Mouse (Mus musculus): ENCODE data around the gene D17Wsu92e.

DNA sequence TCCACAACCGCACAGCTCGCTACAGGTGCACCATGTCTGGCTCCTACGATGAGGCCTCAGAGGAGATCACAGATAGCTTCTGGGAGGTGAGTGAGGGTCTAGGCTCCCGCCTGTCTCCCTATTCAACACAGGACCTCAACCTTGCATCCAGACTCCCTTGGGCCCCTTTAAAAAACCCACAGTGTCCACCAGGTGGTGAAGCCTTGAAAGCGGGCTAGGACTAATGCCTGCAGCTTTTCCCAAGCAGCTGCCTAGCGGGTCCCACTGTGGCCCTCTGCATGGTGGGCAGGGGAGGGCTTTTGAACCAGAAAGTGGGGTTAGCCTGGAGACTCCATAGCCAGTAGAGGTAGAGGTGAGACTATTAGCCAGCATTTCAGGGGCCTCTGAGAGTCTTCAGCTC lies 118.6 kb downstream of the D17Wsu92e start:
- no peak for TF ChIP-seq CTCF (IDR thresholded peaks at IDR 0.05)
- no peak for TF ChIP-seq EP300 (IDR thresholded peaks at IDR 0.05)
